Mouse (Mus musculus) limb, embryonic 13.5 days (tissue): ENCODE measurements around the gene Lmx1b. TPM values are rescaled to one million over a fixed set of nuclear protein-coding genes. Genes with fewer than 3 reads are reported as not detected.
A peak's percentile ranks its signal among the peaks of the same experiment; 100 is the strongest.

Source experiments
- ATAC-seq: fragments of 200-750 bp; cut with Nextera tagmentation; 2 replicates; pipeline ENCODE4 v1.8.0; 2017; ENCODE audit warnings: low read depth, moderate number of reproducible peaks, moderate TSS enrichment; ENCODE audit not compliant: low FRiP score
- H3K27ac ChIP-seq: fragments of 300-500 bp; sonication (generic); 2 replicates; pipeline ENCODE4 v1.5.1; 2015; ENCODE audit warnings: inconsistent platforms, mild to moderate bottlenecking, moderate library complexity
- H3K27me3 ChIP-seq: fragments of 300-500 bp; sonication (generic); 2 replicates; pipeline ENCODE4 v1.6.1; 2015; ENCODE audit warnings: mild to moderate bottlenecking, inconsistent platforms
- H3K36me3 ChIP-seq: fragments of 300-500 bp; sonication (generic); 2 replicates; pipeline ENCODE4 v1.6.1; 2015; ENCODE audit warnings: inconsistent platforms, mild to moderate bottlenecking, moderate library complexity
- H3K4me1 ChIP-seq: fragments of 300-500 bp; sonication (generic); 2 replicates; pipeline ENCODE4 v1.6.1; 2015; ENCODE audit warnings: inconsistent platforms
- H3K4me2 ChIP-seq: fragments of 300-500 bp; sonication (generic); replicated peaks from 2 replicates; pipeline ENCODE4 v1.6.1; 2015; ENCODE audit warnings: inconsistent platforms, mild to moderate bottlenecking, moderate library complexity
- H3K4me3 ChIP-seq: fragments of 300-500 bp; sonication (generic); 2 replicates; pipeline ENCODE4 v1.5.1; 2015; ENCODE audit warnings: moderate library complexity, mild to moderate bottlenecking, inconsistent platforms
- H3K9ac ChIP-seq: fragments of 300-500 bp; sonication (generic); 2 replicates; pipeline ENCODE4 v1.6.1; 2015; ENCODE audit warnings: mild to moderate bottlenecking, inconsistent platforms
- H3K9me3 ChIP-seq: fragments of 300-500 bp; sonication (generic); 2 replicates; pipeline ENCODE4 v1.6.1; 2016; ENCODE audit warnings: inconsistent platforms
- WGBS: fragments of 180-500 bp; shearing (Covaris S2); methylation state at CpG from one replicate; pipeline ENCODE4 v1.1.7; 2015; 5-methylcytosine and 5-hydroxymethylcytosine counted together
- polyA plus RNA-seq: library from polyadenylated mRNA; unstranded; fragments of >200 nt; fragmentation: Nextera tagmentation; extraction: Ambion mirVana; gene quantifications from 2 replicates; pipeline ENCODE4 v1.2.1, GENCODE M21; 2015

Lmx1b gene
- polyA plus RNA-seq, 1 experiment from 2014 or later: 7.7 TPM

- Histone ChIP-seq H3K9me3 (no peaks in the 10 kb centered on the region), H3K4me2 (peak overlapping the region; percentile 82), H3K27ac (peak overlapping the region; percentile 73; the same call in 1 of the 2 replicates), H3K4me3 (peak overlapping the region; percentile 69), H3K4me1 (peaks cover 74% of the 10 kb centered on the region), H3K36me3 (0 out of 2 replicates have a peak, but pooled peaks cover 3% of the 10 kb centered on the region), H3K9ac (peak overlapping the region; percentile 98), H3K27me3 (peaks cover 91% of the 10 kb centered on the region)
- no peak for ATAC-seq
- 27% methylated on average over 4 of the region's 4 CpGs for WGBS
These were observed 5.7 kb downstream of the Lmx1b start for GRCm38 (mm10) chr2:33634481-33635090.

- no peaks in the 10 kb centered on the region for H3K9me3 ChIP-seq
- H3K4me1 ChIP-seq: peaks cover 75% of the 10 kb centered on the region
- peak overlapping the region; percentile 73; the same call in 1 of the 2 replicates for H3K27ac ChIP-seq
- H3K9ac ChIP-seq: peak overlapping the region; percentile 98
- ATAC-seq: no peak
- H3K36me3 ChIP-seq: 0 out of 2 replicates have a peak, but pooled peaks cover 3% of the 10 kb centered on the region
- 20% methylated on average over 5 of the region's 5 CpGs for WGBS
- peak overlapping the region; percentile 82 for H3K4me2 ChIP-seq
- peak overlapping the region; percentile 69 for H3K4me3 ChIP-seq
- peaks cover 91% of the 10 kb centered on the region for H3K27me3 ChIP-seq
These were observed 6.4 kb downstream of the Lmx1b start for GRCm38 (mm10) chr2:33633955-33634354.

GRCm38 (mm10) chr2:33633237-33633636 is 7.1 kb downstream of the Lmx1b start:
- Histone ChIP-seq H3K9ac (peak overlapping the region; percentile 98), H3K4me2 (peak overlapping the region; percentile 82), H3K4me3 (peak overlapping the region; percentile 69), H3K4me1 (peaks cover 80% of the 10 kb centered on the region), H3K36me3 (0 out of 2 replicates have a peak, but pooled peaks cover 3% of the 10 kb centered on the region), H3K9me3 (no peaks in the 10 kb centered on the region), H3K27me3 (peaks cover 90% of the 10 kb centered on the region), H3K27ac (peak overlapping the region; percentile 73)
- 24% methylated on average over 5 of the region's 5 CpGs for WGBS
- ATAC-seq: no peak

GRCm38 (mm10) chr2:33632551-33633059 is 7.7 kb downstream of the Lmx1b start:
- Histone ChIP-seq H3K4me1 (peaks cover 85% of the 10 kb centered on the region), H3K4me3 (peak overlapping the region; percentile 69), H3K27ac (peak overlapping the region; percentile 88), H3K36me3 (0 out of 2 replicates have a peak, but pooled peaks cover 3% of the 10 kb centered on the region), H3K4me2 (peak overlapping the region; percentile 82), H3K9ac (peak overlapping the region; percentile 98), H3K9me3 (no peaks in the 10 kb centered on the region), H3K27me3 (peaks cover 90% of the 10 kb centered on the region)
- ATAC-seq: no peak
- 31% methylated on average over 5 of the region's 5 CpGs for WGBS

- Histone ChIP-seq H3K4me2 (peak overlapping the region; percentile 82), H3K9me3 (no peaks in the 10 kb centered on the region), H3K4me1 (peaks cover 93% of the 10 kb centered on the region), H3K9ac (peak overlapping the region; percentile 98), H3K4me3 (peak overlapping the region; percentile 69), H3K27ac (peak overlapping the region; percentile 88), H3K27me3 (peaks cover 93% of the 10 kb centered on the region), H3K36me3 (0 out of 2 replicates have a peak, but pooled peaks cover 3% of the 10 kb centered on the region)
- 1% methylated on average over 31 of the region's 31 CpGs for WGBS
- no peak for ATAC-seq
These were observed 8.5 kb downstream of the Lmx1b start for GRCm38 (mm10) chr2:33631708-33632343.

- Histone ChIP-seq H3K36me3 (0 out of 2 replicates have a peak, but pooled peaks cover 3% of the 10 kb centered on the region), H3K4me2 (peak overlapping the region; percentile 82), H3K27ac (peak overlapping the region; percentile 88), H3K4me1 (peaks cover 96% of the 10 kb centered on the region), H3K9ac (peak overlapping the region; percentile 98), H3K9me3 (no peaks in the 10 kb centered on the region), H3K27me3 (peaks cover 98% of the 10 kb centered on the region), H3K4me3 (peak overlapping the region; percentile 69)
- WGBS: under 1% methylated on average over 40 of the region's 40 CpGs
- ATAC-seq: no peak
These were observed 9.1 kb downstream of the Lmx1b start for GRCm38 (mm10) chr2:33631022-33631707.

GRCm38 (mm10) chr2:33630081-33631021 is 10.0 kb downstream of the Lmx1b start:
- Histone ChIP-seq H3K9ac (peak overlapping the region; percentile 98), H3K27me3 (peaks cover 98% of the 10 kb centered on the region), H3K4me2 (peak overlapping the region; percentile 82), H3K4me1 (peaks cover 96% of the 10 kb centered on the region), H3K4me3 (peak overlapping the region; percentile 69), H3K27ac (peak overlapping the region; percentile 88), H3K9me3 (no peaks in the 10 kb centered on the region), H3K36me3 (0 out of 2 replicates have a peak, but pooled peaks cover 3% of the 10 kb centered on the region)
- ATAC-seq: no peak
- WGBS: 6% methylated on average over 34 of the region's 34 CpGs

- ATAC-seq: no peak
- Histone ChIP-seq H3K4me3 (peak overlapping the region; percentile 69), H3K4me1 (peaks cover 96% of the 10 kb centered on the region), H3K9me3 (no peaks in the 10 kb centered on the region), H3K27me3 (peaks cover 98% of the 10 kb centered on the region), H3K27ac (peak overlapping the region; percentile 88; the same call in 1 of the 2 replicates), H3K4me2 (peak overlapping the region; percentile 82), H3K9ac (peak overlapping the region; percentile 98), H3K36me3 (peaks cover 5% of the 10 kb centered on the region; the same call in 1 of the 2 replicates)
- 21% methylated on average over 6 of the region's 6 CpGs for WGBS
These were observed 10.7 kb downstream of the Lmx1b start for GRCm38 (mm10) chr2:33629641-33630040.

GRCm38 (mm10) chr2:33628791-33629190 is 11.5 kb downstream of the Lmx1b start:
- Histone ChIP-seq H3K4me3 (peak overlapping the region; percentile 69), H3K4me2 (peak overlapping the region; percentile 82), H3K4me1 (peaks cover 96% of the 10 kb centered on the region), H3K9me3 (no peaks in the 10 kb centered on the region), H3K9ac (peak overlapping the region; percentile 98), H3K36me3 (peaks cover 5% of the 10 kb centered on the region; the same call in 1 of the 2 replicates), H3K27ac (no peak overlapping the region), H3K27me3 (peaks cover 93% of the 10 kb centered on the region)
- ATAC-seq: no peak
- WGBS: 5% methylated on average over 16 of the region's 16 CpGs

- Histone ChIP-seq H3K4me1 (peaks cover 89% of the 10 kb centered on the region), H3K27me3 (peaks cover 79% of the 10 kb centered on the region), H3K4me2 (peak overlapping the region; percentile 42), H3K9ac (peak overlapping the region; percentile 40), H3K27ac (peak overlapping the region; percentile 6; the same call in 1 of the 2 replicates), H3K36me3 (peaks cover 3% of the 10 kb centered on the region; the same call in 1 of the 2 replicates), H3K9me3 (no peaks in the 10 kb centered on the region), H3K4me3 (0 out of 2 replicates have a peak overlapping the region, but pooled peaks have one; percentile 1)
- 9% methylated on average over 10 of the region's 10 CpGs for WGBS
- no peak for ATAC-seq
These were observed 13.3 kb downstream of the Lmx1b start for GRCm38 (mm10) chr2:33627058-33627375.
